Mouse (Mus musculus): Measurements from ENCODE around the gene P4ha3.
"Not testable (repeated sequence)": the region's sequence is repeated elsewhere in the genome, so short reads cannot be mapped to it uniquely, and the experiment has no call there.

The P4ha3 gene

GRCm38 (mm10) chr7:100285383-100285782 is at the start of gene P4ha3:
Gene P4ha3, plus strand, starts transcription at chr7:100285520.
- no peak for DNase-seq (ENCODE audit: low read depth)

GRCm38 (mm10) chr7:100238271-100238670 is 47.0 kb upstream of the P4ha3 start:
- no peak for DNase-seq (ENCODE audit: low read depth)

DNA sequence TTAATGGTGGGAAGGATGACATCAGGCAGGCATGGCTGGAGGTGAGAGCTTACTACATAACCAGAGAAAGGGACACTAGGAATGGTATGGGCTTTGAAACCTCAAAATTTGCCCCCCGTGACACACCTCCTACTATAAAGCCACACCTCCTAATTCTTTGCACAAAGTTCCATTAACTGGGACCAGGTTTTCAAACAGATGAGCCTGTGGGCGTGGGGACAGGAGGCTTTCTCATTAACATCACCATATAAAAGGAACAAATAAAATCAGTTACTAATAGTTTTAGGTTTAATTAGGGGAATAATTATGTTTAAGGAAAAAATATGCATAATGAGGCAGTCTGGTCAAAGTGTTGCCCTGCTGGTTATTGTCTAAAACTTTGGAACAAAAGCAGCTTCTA is 44.7 kb upstream of the P4ha3 start:
- DNase-seq (ENCODE audit: low read depth): no peak

DNA sequence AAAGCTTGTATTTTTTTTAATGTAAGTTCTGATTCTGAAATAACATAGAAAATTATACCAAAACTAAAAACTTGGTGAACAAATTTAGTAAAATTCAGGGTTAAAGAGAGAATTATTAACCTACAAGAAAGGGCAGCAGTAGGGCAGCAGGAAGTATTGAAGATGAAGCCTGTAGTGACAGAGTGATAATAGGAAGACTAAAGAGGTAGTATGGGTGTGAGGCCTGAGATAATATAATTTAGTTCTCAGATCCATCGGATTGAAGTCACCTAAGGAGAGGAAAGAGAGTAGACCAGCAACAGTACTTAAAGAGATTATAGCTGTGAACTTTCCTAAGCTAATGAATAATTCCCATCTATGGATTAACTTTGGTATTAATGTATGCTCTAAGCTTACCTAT is 42.3 kb upstream of the P4ha3 start:
- DNase-seq (ENCODE audit: low read depth): no peak

DNA sequence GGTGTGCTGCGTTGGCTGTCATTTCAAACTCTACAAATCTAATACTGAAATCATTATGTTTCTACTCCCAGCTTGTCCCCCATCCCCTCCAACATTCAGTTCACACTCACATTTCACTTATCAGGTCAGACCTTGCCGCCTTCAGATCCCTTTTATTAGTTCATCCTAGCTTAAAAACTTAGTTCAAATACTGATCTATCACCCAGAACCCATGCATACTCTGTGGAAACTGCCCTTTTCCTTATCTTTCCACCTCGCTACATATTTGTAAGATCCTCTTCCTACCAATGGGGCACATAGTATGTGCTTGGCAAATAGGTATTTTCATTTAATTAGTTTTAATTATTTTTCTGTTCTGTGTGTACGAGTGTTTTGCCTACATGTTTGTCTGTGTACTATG is 41.1 kb upstream of the P4ha3 start:
- no peak for DNase-seq (ENCODE audit: low read depth)

- no peak for DNase-seq (ENCODE audit: low read depth)
These were observed 40.1 kb upstream of the P4ha3 start for GRCm38 (mm10) chr7:100245176-100245575.

DNA sequence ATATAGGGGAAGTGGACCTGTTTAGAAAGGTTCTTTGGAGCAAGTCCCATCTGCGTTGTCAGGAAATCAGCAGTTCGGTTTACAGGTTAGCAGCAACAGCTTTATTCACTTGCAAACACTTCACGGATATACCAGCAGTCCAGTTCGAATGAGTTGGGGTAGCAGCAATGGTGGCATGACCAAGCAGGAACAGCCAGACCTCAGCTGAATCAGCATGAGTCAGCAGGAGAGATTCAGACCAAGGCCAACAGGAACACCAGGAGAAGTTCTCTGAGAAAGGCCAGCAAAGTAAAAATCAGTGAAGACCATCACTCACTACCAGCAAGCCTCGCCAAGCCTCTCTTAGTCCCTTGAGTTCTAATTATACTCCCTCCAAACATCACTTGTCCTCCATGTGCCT is 34.7 kb upstream of the P4ha3 start:
- DNase-seq (ENCODE audit: low read depth): no peak

DNA sequence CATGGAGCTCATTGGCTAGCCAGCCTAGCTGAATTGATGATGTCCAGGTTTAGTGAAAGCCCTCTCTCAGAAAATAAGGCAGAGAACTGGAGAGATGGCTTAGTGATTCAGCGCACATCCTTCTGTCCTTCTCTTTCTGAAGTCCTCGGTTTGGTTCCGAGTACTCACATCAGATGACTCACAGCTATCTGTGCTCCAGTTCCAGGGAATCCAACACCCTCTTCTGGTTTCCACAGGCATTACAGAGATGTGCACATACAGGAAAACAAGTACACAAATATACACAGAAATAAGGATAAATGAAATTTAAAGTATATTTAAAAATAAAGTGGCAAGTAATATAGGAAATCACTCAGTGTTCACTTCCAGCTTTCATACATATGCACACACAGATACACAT is 23.0 kb upstream of the P4ha3 start:
- DNase-seq (ENCODE audit: low read depth): no peak

DNA sequence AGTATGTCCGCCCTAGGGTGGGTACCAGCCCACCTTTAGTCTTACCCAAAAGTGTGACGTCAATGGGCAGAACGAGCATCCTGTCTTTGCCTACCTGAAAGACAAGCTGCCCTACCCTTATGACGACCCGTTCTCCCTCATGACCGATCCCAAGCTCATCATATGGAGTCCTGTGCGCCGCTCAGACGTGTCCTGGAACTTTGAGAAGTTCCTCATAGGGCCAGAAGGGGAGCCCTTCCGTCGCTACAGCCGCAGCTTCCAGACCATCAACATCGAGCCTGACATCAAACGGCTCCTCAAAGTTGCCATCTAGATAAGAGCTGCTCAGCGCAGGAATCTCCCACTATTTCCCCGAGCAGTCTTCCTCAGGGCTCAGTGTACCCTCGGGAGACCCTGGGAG is 20.4 kb upstream of the P4ha3 start:
- DNase-seq (ENCODE audit: low read depth): not testable (repeated sequence)

DNA sequence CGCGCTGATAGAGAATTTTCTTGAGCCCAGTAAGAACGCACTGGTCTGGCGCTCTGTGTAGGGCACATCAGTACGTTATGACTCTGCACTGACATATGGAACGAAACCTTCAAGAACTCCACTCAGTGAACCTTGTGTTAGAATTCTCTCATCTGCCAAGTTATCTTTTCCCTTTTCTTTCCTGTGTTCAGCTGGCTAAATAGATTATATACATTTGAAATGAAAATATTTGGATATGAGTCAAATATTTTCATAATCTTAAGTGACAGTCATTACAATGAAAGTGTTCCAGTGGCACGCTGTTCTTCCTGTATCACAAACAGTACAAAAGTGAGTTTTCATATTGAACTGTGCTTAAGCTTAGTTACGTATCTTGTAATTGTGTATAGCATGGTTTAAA is 13.0 kb upstream of the P4ha3 start:
- DNase-seq (ENCODE audit: low read depth): no peak

DNA sequence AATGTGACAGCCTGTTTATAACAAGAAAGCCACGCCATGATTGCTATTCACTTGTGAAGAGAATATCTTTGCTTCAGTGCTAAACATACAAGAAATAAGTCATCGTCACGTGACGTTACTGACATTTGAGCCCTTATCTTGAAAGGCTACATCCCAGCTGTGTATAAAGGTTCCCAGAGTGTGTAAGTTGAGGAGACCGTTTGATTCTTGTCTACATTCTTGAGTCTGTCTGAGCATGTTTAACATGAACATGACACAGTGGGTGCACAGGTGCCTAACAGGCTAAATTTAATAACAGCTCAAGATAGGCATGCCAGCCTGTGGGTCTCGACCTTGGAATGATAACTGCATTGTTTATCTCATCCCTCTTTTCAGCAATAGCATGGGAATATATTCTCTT is 10.8 kb upstream of the P4ha3 start:
- no peak for DNase-seq (ENCODE audit: low read depth)

DNA sequence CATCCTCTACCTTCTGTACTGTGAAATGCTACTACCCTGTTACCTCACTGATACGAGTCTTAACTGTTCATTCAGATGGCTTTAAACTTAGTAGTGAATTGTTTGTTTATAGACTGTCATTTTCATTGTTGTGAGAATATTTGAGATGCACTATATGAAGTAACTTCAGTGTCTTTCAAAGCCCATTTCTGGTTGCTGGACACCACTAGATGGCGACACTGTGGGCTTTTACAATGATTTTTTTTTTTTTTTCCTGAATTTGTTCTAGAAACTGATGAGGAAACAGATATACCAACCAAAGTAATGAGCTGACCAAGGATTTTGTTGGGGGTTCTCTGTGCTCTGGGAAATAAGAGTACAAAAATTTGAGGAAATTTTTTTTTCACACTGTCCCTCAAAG is 8.9 kb upstream of the P4ha3 start:
- DNase-seq (ENCODE audit: low read depth): no peak

GRCm38 (mm10) chr7:100279803-100280202 is 5.5 kb upstream of the P4ha3 start:
- no peak for DNase-seq (ENCODE audit: low read depth)

GRCm38 (mm10) chr7:100281596-100281995 is 3.7 kb upstream of the P4ha3 start:
- DNase-seq (ENCODE audit: low read depth): no peak

DNA sequence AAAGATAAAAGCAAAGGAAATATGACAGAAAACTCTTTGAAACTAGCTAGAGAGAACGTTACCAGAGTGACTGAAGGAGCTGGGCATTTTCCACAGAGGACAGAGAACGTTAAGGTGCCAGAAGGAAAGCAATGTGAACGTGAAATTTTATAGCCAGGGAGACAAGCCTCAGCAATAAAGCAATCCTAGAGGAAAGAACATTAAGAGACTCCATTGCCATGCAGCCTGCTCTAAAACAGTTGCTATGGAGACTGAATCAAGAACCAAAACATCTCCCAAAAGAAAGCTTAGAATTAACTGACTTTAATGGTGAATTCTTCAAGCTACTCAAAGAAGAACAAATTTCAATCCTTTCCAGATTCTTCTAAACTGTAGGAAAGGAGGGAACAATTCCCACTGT is 2.0 kb upstream of the P4ha3 start:
- DNase-seq (ENCODE audit: low read depth): no peak

DNA sequence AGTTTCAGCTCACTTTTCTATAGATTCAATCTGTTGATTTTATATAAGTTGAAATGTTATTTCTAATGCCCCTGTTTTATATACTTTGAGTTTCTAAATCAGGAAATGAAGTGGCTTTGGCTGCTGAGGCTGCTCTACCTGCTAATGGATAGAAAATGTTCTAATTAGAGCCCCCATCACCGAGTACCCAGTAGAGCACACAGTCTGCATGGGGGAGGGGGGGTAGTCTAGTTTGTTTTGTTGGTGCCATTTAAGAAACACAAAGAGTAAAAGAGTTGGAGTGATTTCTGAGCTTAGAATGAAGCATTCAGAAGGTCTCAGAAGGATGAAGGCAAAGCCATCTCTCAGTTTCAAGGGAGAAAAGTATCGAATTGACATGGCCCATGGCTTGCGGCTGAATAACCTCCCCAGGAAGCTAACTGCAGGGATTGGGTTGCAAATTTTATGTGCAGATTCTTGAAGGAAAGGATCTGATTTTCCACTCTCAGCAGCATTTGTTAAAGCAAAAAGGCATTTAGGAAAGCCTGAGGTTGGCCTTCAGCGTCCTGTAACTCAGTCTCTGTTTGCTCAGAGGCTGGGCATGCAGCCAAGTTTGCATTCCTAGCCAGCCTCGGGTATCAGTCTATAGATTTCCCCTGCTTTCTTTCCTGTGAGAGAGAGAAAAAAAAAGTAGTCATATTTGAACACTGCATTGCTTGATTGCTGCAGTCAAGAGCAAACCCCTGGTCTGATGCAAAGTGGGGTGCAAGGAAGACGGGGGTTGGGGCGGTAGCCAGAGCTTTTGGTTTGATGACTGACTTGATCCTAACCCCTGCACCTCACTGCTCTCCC is 2.6 kb downstream of the P4ha3 start:
- DNase-seq (ENCODE audit: low read depth): peak; percentile 81

DNA sequence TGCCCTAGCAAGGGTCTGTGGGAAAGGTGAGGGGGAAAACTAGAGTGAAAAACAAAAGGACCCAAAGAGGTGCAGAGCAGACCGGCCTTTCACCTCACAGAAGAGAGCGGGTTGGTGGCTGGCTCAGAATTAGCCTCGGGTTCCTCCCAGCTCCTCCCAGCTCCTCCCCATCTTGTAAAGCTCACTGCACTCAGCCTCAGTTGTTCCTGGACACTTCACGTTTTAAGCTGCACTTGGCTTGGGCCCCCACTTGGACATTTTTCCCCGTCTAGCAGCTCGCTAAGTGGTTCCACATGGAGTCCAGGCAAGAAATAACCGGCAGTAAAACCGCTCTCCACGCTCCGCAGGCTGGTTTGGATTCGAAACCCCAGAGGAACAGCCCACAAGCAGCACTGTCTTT is 3.3 kb downstream of the P4ha3 start:
- peak; percentile 86 for DNase-seq (ENCODE audit: low read depth)

DNA sequence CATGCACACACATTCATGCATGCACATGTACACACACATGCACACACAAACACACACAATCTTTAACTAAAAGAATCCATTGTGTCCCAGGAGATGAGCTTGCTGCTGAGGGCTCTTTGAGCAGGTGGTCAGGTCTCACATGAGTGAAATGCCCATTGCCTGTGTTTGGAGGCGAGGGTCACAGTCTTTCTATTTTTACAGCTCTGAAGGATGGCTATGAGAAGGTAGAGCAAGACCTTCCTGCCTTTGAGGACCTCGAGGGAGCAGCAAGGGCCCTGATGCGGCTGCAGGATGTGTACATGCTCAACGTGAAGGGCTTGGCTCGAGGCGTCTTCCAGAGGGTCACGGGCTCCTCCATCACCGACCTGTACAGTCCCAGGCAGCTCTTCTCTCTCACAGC is 8.2 kb downstream of the P4ha3 start:
- DNase-seq (ENCODE audit: low read depth): no peak

DNA sequence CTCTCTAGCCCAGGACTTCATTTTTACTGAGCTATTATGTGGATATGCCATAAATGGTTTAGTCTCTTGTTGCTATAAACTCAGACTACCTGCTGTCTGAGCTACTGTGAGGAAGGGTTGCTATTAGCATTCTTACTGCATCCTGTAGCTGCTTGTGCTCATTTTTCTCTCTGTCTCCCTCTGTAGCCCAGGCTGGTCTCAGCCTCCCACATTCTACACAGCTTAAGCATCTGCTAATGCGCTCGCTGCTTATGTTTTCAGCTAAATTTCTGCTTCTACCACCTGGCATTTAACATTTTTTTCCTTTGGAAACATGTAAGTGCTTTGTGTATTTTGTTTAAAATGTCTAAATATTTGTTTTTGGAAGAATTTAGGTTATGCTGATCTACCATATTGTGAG is 10.4 kb downstream of the P4ha3 start:
- DNase-seq (ENCODE audit: low read depth): no peak

DNA sequence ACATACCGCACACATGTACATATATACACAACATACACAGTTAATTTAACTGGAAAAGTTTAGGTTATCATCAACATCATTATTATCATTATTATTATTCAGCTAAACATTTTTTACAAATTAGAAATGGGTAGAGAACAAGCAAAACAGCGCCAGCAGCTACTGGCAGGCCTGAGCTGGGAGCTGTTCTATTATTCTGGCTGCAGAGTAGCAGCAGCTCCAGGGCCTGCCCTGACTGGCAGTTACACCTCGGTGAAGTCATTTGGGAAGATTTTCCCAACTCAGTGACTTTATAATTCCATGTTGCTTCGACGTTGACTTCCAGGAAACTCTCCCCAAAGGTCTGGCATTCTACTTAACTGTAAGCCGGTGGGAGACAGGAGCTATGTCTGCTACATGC is 11.4 kb downstream of the P4ha3 start:
- no peak for DNase-seq (ENCODE audit: low read depth)

DNA sequence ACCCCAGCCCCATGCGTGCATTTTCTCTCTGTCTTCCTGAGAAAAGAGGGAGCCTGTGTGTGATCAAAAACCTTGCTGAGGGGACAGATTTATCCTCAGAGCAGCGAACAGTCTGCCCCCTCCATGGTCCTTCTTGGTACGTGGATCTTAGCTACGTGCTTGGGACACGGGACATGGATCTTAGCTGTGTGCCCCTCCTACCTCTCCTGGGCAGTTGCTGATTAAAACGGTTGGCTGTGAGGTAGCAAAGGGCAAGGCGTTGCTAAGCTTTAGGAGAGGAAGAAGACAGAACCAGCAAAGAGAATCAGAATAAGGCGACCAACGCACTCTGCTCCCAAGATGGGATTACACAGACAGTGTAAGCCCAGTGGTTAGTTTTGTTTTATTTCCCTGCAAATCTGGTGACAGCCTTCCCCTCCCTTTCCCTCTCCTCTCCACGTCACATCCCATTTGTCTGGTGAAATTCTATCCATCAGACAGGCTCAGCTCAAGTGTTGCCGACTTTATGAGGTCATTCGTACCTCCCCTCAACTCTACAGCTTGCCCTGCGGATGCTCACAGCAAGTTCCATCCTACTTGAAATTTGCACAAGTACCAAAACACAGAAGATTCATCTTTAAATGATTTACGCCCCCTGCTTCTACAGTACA is 13.7 kb downstream of the P4ha3 start:
- DNase-seq (ENCODE audit: low read depth): no peak

- DNase-seq (ENCODE audit: low read depth): no peak
These were observed 16.1 kb downstream of the P4ha3 start for GRCm38 (mm10) chr7:100301390-100301789.

- peak; percentile 99 for DNase-seq (ENCODE audit: low read depth)
These were observed 17.0 kb downstream of the P4ha3 start for GRCm38 (mm10) chr7:100302316-100302715.

DNA sequence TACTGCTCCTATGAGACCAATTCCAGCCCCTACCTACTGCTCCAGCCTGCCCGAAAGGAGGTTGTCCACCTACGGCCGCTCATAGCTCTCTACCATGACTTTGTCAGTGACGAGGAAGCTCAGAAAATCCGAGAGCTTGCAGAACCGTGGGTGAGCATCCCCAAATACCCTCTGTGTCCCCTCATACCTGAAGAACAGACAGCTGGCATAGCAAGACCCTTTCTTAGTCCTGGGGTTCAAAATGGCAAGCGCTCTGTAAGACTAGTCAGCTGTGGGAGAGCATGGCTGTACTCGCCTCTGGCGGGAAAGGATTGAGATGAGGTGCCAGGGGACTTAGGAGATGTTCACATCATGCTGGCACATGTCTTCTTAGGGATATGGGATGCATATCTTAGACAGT is 20.6 kb downstream of the P4ha3 start:
- DNase-seq (ENCODE audit: low read depth): no peak
